ENCODE assay signal across 9 mouse cellular contexts in genomic region chr7:96833012-96833411, GRCm38 (mm10).
DNase-seq lines count a peak whose midpoint lies in the region; ATAC-seq and TF ChIP-seq lines count a peak whose summit lies in the region.
"Had no signal": no experiment of that assay in that cellular context is flagged by ENCODE, and none has a peak within 500 bp of the region (broad histone marks: within the 10 kb centered on the region; RNA-seq: fewer than 3 reads in every experiment).

No protein-coding gene starts in this region.

- no peak overlapping the region for H3K4me2 ChIP-seq in heart, embryonic 13.5 days
- no peak overlapping the region for H3K4me2 ChIP-seq in lung, postnatal 0 days (replicated peaks; ENCODE audit: low read depth, low read length)
- H3K4me2 ChIP-seq in forebrain, postnatal 0 days (ENCODE audit: low read depth), result no peak overlapping the region
- H3K4me2 ChIP-seq: intestine, embryonic 15.5 days had no signal

- peaks cover 6% of the 10 kb centered on the region for H3K36me3 ChIP-seq in heart, embryonic 13.5 days
- H3K36me3 ChIP-seq in lung, postnatal 0 days (ENCODE audit: insufficient read depth, low read length), result no peaks in the 10 kb centered on the region
- H3K36me3 ChIP-seq in forebrain, postnatal 0 days (ENCODE audit: insufficient read depth), result peaks cover 8% of the 10 kb centered on the region
- H3K36me3 ChIP-seq: intestine, embryonic 15.5 days had no signal

- peaks cover 3% of the 10 kb centered on the region; the same call in 1 of the 2 replicates for H3K9me3 ChIP-seq in heart, embryonic 13.5 days
- no peaks in the 10 kb centered on the region for H3K9me3 ChIP-seq in lung, postnatal 0 days (ENCODE audit: low read length)
- no peaks in the 10 kb centered on the region for H3K9me3 ChIP-seq in forebrain, postnatal 0 days (ENCODE audit: low read length)
- H3K9me3 ChIP-seq: intestine, embryonic 15.5 days had no signal

- H3K4me1 ChIP-seq in heart, embryonic 13.5 days, result peaks cover 34% of the 10 kb centered on the region
- H3K4me1 ChIP-seq in lung, postnatal 0 days (ENCODE audit: insufficient read depth, low read depth, low read length), result no peaks in the 10 kb centered on the region
- H3K4me1 ChIP-seq in forebrain, postnatal 0 days (ENCODE audit: insufficient read depth), result 0 out of 2 replicates have a peak, but pooled peaks cover 18% of the 10 kb centered on the region
- H3K4me1 ChIP-seq in olfactory bulb, adult 2 months (ENCODE audit: control insufficient read depth, insufficient read depth, low read length), result peaks cover 12% of the 10 kb centered on the region

- 0 out of 2 replicates have a peak, but pooled peaks cover 5% of the 10 kb centered on the region for H3K27me3 ChIP-seq in heart, embryonic 13.5 days (replicated peaks)
- H3K27me3 ChIP-seq in lung, postnatal 0 days (replicated peaks; ENCODE audit: insufficient read depth, low read length), result no peaks in the 10 kb centered on the region
- no peaks in the 10 kb centered on the region for H3K27me3 ChIP-seq in forebrain, postnatal 0 days (ENCODE audit: insufficient read depth, low read length)
- H3K27me3 ChIP-seq: intestine, embryonic 15.5 days had no signal

- no peak for ATAC-seq in heart, embryonic 13.5 days (ENCODE audit: extremely low read depth, insufficient number of reproducible peaks, low FRiP score, low TSS enrichment)
- ATAC-seq in lung, postnatal 0 days, result peak; percentile 59
- peak; percentile 42 for ATAC-seq in forebrain, postnatal 0 days
- ATAC-seq in granulocyte monocyte progenitor cell, adult 5-6 weeks (replicated peaks; ENCODE audit: poor library complexity, severe bottlenecking), result no peak

- no peak for DNase-seq in heart, postnatal 25 days (ENCODE audit: low spot score)
- peak; percentile 23 for DNase-seq in lung, postnatal 0 days (ENCODE audit: low spot score)
- no peak for DNase-seq in lung, postnatal 14 days
- DNase-seq in forebrain, postnatal 0 days, result no peak
- DNase-seq in urinary bladder, postnatal 4 days (ENCODE audit: low spot score in 2 of 2), result no peak

- no peak for TF ChIP-seq CTCF in lung, postnatal 0 days (IDR thresholded peaks at IDR 0.05)
- no peak for TF ChIP-seq CTCF in forebrain, postnatal 0 days (IDR thresholded peaks at IDR 0.05; ENCODE audit: low read depth)
- no peak for TF ChIP-seq CTCF in olfactory bulb, adult 2 months (IDR thresholded peaks at IDR 0.05; ENCODE audit: insufficient read depth, low read depth, low read length)

- intact Hi-C loops in heart, postnatal 25 days (cut with DNase I), result no loop called here

- no peak overlapping the region for H3K9ac ChIP-seq in heart, embryonic 13.5 days
- no peak overlapping the region for H3K9ac ChIP-seq in lung, postnatal 0 days (replicated peaks; ENCODE audit: low read depth)
- no peak overlapping the region for H3K9ac ChIP-seq in forebrain, postnatal 0 days
- H3K9ac ChIP-seq: intestine, embryonic 15.5 days had no signal

- H3K4me3 ChIP-seq in heart, embryonic 13.5 days, result no peak overlapping the region
- H3K4me3 ChIP-seq in lung, postnatal 0 days (ENCODE audit: low read depth, low read length), result no peak overlapping the region
- H3K4me3 ChIP-seq in forebrain, postnatal 0 days (ENCODE audit: low read depth, low read length), result no peak overlapping the region
- H3K4me3 ChIP-seq in olfactory bulb, adult 2 months (ENCODE audit: insufficient read depth, low read depth, low read length), result no peak overlapping the region
- H3K4me3 ChIP-seq: intestine, embryonic 15.5 days had no signal

- no peak for TF ChIP-seq POLR2A in olfactory bulb, adult 2 months (IDR thresholded peaks at IDR 0.05; ENCODE audit: insufficient read depth, low read depth, low read length)

- 36% methylated on average over 3 of the region's 3 CpGs for WGBS in heart, embryonic 13.5 days
- 34% methylated on average over 3 of the region's 3 CpGs for WGBS in lung, postnatal 0 days
- 18% methylated on average over 3 of the region's 3 CpGs for WGBS in forebrain, postnatal 0 days
- 18% methylated on average over 3 of the region's 3 CpGs for WGBS in olfactory bulb, adult 2 months

- TF ChIP-seq EP300 in lung, postnatal 0 days (IDR thresholded peaks at IDR 0.05), result no peak

- H3K27ac ChIP-seq in heart, embryonic 13.5 days (replicated peaks), result 0 out of 2 replicates have a peak overlapping the region, but pooled peaks have one; percentile 20
- no peak overlapping the region for H3K27ac ChIP-seq in lung, postnatal 0 days (ENCODE audit: low read length)
- H3K27ac ChIP-seq in forebrain, postnatal 0 days (ENCODE audit: low read depth, low read length), result peak overlapping the region; percentile 35
- peak overlapping the region; percentile 89 for H3K27ac ChIP-seq in olfactory bulb, adult 2 months (ENCODE audit: insufficient read depth, low read depth, low read length)
- H3K27ac ChIP-seq: intestine, embryonic 15.5 days had no signal

Comparison
In these comparisons a context has a peak if more than half of its experiments do, and no peak if none do; other contexts are left out.
1. ATAC-seq: peak in lung, postnatal 0 days (single experiment) and forebrain, postnatal 0 days (single experiment); none in heart, embryonic 13.5 days (single experiment) and granulocyte monocyte progenitor cell, adult 5-6 weeks (single experiment).